Mouse (Mus musculus) limb, embryonic 12.5 days (tissue): ENCODE results near the gene Glud1. TPM values are rescaled to one million over a fixed set of nuclear protein-coding genes. Genes with fewer than 3 reads are reported as not detected.

Experiments used
- ATAC-seq: fragments of 200-750 bp; cut with Nextera tagmentation; 2 replicates; pipeline ENCODE4 v1.8.0; 2017; ENCODE audit warnings: low read depth, moderate TSS enrichment; ENCODE audit not compliant: insufficient number of reproducible peaks, insufficient read depth, low FRiP score, low TSS enrichment
- H3K27ac ChIP-seq: fragments of 300-500 bp; sonication (generic); 2 replicates; pipeline ENCODE4 v1.5.1; 2016; ENCODE audit warnings: mild to moderate bottlenecking, moderate library complexity
- H3K27me3 ChIP-seq: fragments of 300-500 bp; sonication (generic); 2 replicates; pipeline ENCODE4 v1.6.1; 2016; ENCODE audit warnings: mild to moderate bottlenecking, moderate library complexity
- H3K36me3 ChIP-seq: fragments of 300-500 bp; sonication (generic); 2 replicates; pipeline ENCODE4 v1.6.1; 2016; ENCODE audit warnings: mild to moderate bottlenecking, moderate library complexity
- H3K4me1 ChIP-seq: fragments of 300-500 bp; sonication (generic); replicated peaks from 2 replicates; pipeline ENCODE4 v1.6.1; 2016
- H3K4me2 ChIP-seq: fragments of 300-500 bp; sonication (generic); 2 replicates; pipeline ENCODE4 v1.6.1; 2016; ENCODE audit warnings: mild to moderate bottlenecking, moderate library complexity
- H3K4me3 ChIP-seq: fragments of 300-500 bp; sonication (generic); replicated peaks from 2 replicates; pipeline ENCODE4 v1.5.1; 2016; ENCODE audit warnings: mild to moderate bottlenecking
- H3K9ac ChIP-seq: fragments of 300-500 bp; sonication (generic); replicated peaks from 2 replicates; pipeline ENCODE4 v1.6.1; 2016; ENCODE audit warnings: mild to moderate bottlenecking, moderate library complexity
- H3K9me3 ChIP-seq: fragments of 300-500 bp; sonication (generic); 2 replicates; pipeline ENCODE4 v1.6.1; 2016; ENCODE audit warnings: mild to moderate bottlenecking, moderate library complexity
- WGBS: fragments of 180-500 bp; shearing (Covaris S2); methylation state at CpG from one replicate; pipeline ENCODE4 v1.1.7; 2016; 5-methylcytosine and 5-hydroxymethylcytosine counted together
- polyA plus RNA-seq: library from polyadenylated mRNA; unstranded; fragments of >200 nt; fragmentation: Nextera tagmentation; extraction: Ambion mirVana; gene quantifications from 2 replicates; pipeline ENCODE4 v1.2.1, GENCODE M21; 2016

The Glud1 gene
- polyA plus RNA-seq, 1 experiment from 2014 or later = 93.6 TPM

GRCm38 (mm10) chr14:34393295-34393694, 82.8 kb downstream of the Glud1 start:
- H3K9ac ChIP-seq = no peak overlapping the region
- WGBS = 84% methylated on average over 4 of the region's 4 CpGs
- no peaks in the 10 kb centered on the region for H3K27me3 ChIP-seq
- no peak overlapping the region for H3K27ac ChIP-seq
- H3K4me3 ChIP-seq = no peak overlapping the region
- no peak for ATAC-seq
- no peak overlapping the region for H3K4me2 ChIP-seq
- peaks cover 10% of the 10 kb centered on the region for H3K36me3 ChIP-seq
- H3K9me3 ChIP-seq = peaks cover 8% of the 10 kb centered on the region; the same call in 1 of the 2 replicates
- no peaks in the 10 kb centered on the region for H3K4me1 ChIP-seq

Other genes with a start within 250 kb of the Glud1 start
- gene Anxa8, start 224.7 kb upstream of the Glud1 start, polyA plus RNA-seq = 6.0 and 6.1 TPM in 2 replicates
- not detected in 2 replicates for gene A630023A22Rik, start 208.0 kb upstream of the Glud1 start, polyA plus RNA-seq
- gene Npy4r, start 158.2 kb upstream of the Glud1 start, polyA plus RNA-seq = not detected in 2 replicates
- gene Gprin2, start 109.1 kb upstream of the Glud1 start, polyA plus RNA-seq = 1.7 and 2.4 TPM in 2 replicates
- 0.12 and 0.16 TPM in 2 replicates for gene Syt15, start 91.1 kb upstream of the Glud1 start, polyA plus RNA-seq
- 14.9 and 15.8 TPM in 2 replicates for gene Shld2, start 234 bp upstream of the Glud1 start, polyA plus RNA-seq
- 0.84 TPM in 1 of 2 replicates, not detected in the other for gene Fam25c, start 44.7 kb downstream of the Glud1 start, polyA plus RNA-seq
- 3.5 and 7.5 TPM in 2 replicates for gene Sncg, start 64.1 kb downstream of the Glud1 start, polyA plus RNA-seq
- 6.7 and 6.8 TPM in 2 replicates for gene Mmrn2, start 64.7 kb downstream of the Glud1 start, polyA plus RNA-seq
- 67.4 and 74.3 TPM in 2 replicates for gene Bmpr1a, start 192.6 kb downstream of the Glud1 start, polyA plus RNA-seq
- gene 9230112D13Rik, start 212.1 kb downstream of the Glud1 start, polyA plus RNA-seq = not detected in 2 replicates